Comparison of ENCODE assay signal across 17 mouse cellular contexts in the genomic region with DNA sequence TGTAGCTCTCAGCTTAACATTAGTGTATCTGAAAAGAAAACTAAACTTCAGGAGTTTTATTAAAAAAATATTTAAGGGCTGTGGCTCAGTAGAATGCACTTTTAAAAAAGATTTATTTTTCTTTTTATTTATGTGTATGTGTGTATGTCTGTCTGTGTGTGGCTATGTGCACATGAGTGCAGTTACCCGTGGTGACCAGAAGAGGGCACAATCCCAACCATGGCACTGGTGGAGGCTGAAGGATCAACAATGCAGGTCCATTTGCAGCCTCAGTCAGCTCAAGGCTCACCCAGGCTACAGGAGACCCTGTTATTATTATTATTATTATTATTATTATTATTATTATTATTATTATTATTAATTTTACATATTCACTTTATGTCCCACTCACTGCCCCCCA.
DNase-seq lines count a peak whose midpoint lies in the region; ATAC-seq and TF ChIP-seq lines count a peak whose summit lies in the region.
"Had no signal": no experiment of that assay in that cellular context is flagged by ENCODE, and none has a peak within 500 bp of the region (broad histone marks: within the 10 kb centered on the region; RNA-seq: fewer than 3 reads in every experiment).

No protein-coding gene starts in this region.

- no peak overlapping the region for H3K4me3 ChIP-seq in intestine, postnatal 0 days (ENCODE audit: low read depth, low read length)
- H3K4me3 ChIP-seq in intestine, embryonic 15.5 days (replicated peaks), result no peak overlapping the region
- H3K4me3 ChIP-seq in lung, adult 2 months (replicated peaks; ENCODE audit: extremely low read depth, low read depth, low read length), result no peak overlapping the region
- H3K4me3 ChIP-seq: embryonic facial prominence, embryonic 13.5 days; heart, embryonic 12.5 days; kidney, embryonic 15.5 days; lung, embryonic 15.5 days; midbrain, embryonic 15.5 days had no signal

- POLR2A ChIA-PET in Patski (lab: Charles Lee), result no interaction called here

- no peaks in the 10 kb centered on the region for H3K36me3 ChIP-seq in intestine, postnatal 0 days (ENCODE audit: control insufficient read depth, insufficient read depth)
- H3K36me3 ChIP-seq in intestine, embryonic 15.5 days, result no peaks in the 10 kb centered on the region
- H3K36me3 ChIP-seq: embryonic facial prominence, embryonic 13.5 days; heart, embryonic 12.5 days; kidney, embryonic 15.5 days; lung, embryonic 15.5 days; midbrain, embryonic 15.5 days had no signal

- DNase-seq in lung, adult 2 months, result no peak
- DNase-seq in lung, postnatal 36 days, result no peak
- no peak for DNase-seq in Patski (ENCODE audit: low read depth, low spot score)
- peak; percentile 6 for DNase-seq in induced T-regulatory cell, adult 2 months (ENCODE audit: low read depth)
- no peak for DNase-seq in heart, adult 18-20 months
- DNase-seq: adrenal gland, postnatal 25 days; cerebellum, adult 9-10 months; gastrocnemius, postnatal 10 days; thymus, postnatal 14 days had no signal

- no peak overlapping the region for H3K9ac ChIP-seq in intestine, postnatal 0 days (ENCODE audit: low read depth, low read length)
- no peak overlapping the region for H3K9ac ChIP-seq in intestine, embryonic 15.5 days
- H3K9ac ChIP-seq: embryonic facial prominence, embryonic 13.5 days; heart, embryonic 12.5 days; kidney, embryonic 15.5 days; lung, embryonic 15.5 days; midbrain, embryonic 15.5 days had no signal

- H3K27ac ChIP-seq in intestine, postnatal 0 days (ENCODE audit: low read depth, low read length), result no peak overlapping the region
- H3K27ac ChIP-seq in intestine, embryonic 15.5 days, result no peak overlapping the region
- H3K27ac ChIP-seq: embryonic facial prominence, embryonic 13.5 days; kidney, embryonic 15.5 days; lung, embryonic 15.5 days; midbrain, embryonic 15.5 days had no signal

- in situ Hi-C loops in Patski (cut with MboI; ENCODE audit: low pct_unique_long_range_greater_than_20kb), result no loop called here

- ATAC-seq in intestine, postnatal 0 days, result no peak
- no peak for ATAC-seq in intestine, embryonic 15.5 days
- no peak for ATAC-seq in Patski
- ATAC-seq: hindbrain, embryonic 16.5 days; midbrain, embryonic 15.5 days had no signal

- no peaks in the 10 kb centered on the region for H3K27me3 ChIP-seq in intestine, postnatal 0 days (replicated peaks; ENCODE audit: control insufficient read depth, insufficient read depth, low read length)
- no peaks in the 10 kb centered on the region for H3K27me3 ChIP-seq in intestine, embryonic 15.5 days (replicated peaks)
- no peaks in the 10 kb centered on the region for H3K27me3 ChIP-seq in Patski
- H3K27me3 ChIP-seq: embryonic facial prominence, embryonic 13.5 days; heart, embryonic 12.5 days; kidney, embryonic 15.5 days; lung, embryonic 15.5 days; midbrain, embryonic 15.5 days had no signal

- TF ChIP-seq POLR2A in lung, adult 2 months (IDR thresholded peaks at IDR 0.05; ENCODE audit: borderline replicate concordance, extremely low read depth, low read depth, low read length), result no peak

- TF ChIP-seq CTCF in intestine, postnatal 0 days (IDR thresholded peaks at IDR 0.05; ENCODE audit: low read depth), result peak; percentile 38
- TF ChIP-seq CTCF in lung, adult 2 months (IDR thresholded peaks at IDR 0.05; ENCODE audit: insufficient read depth, low read length), result 0 out of 2 replicates have a peak, but pooled peaks have one; percentile 8
- TF ChIP-seq CTCF in Patski (IDR thresholded peaks at IDR 0.05), result peak; percentile 31

- CTCF ChIA-PET in Patski (lab: Charles Lee), result interaction anchor here (1.4 to 1.6 kb wide), 2 partner anchors 130 to 168 kb away, joined by 3 read pairs; no protein-coding TSS in a partner anchor

- 97% methylated on average over 1 of the region's 1 CpGs for WGBS in intestine, postnatal 0 days
- WGBS in intestine, embryonic 15.5 days, result 95% methylated on average over 1 of the region's 1 CpGs
- 98% methylated on average over 1 of the region's 1 CpGs for WGBS in lung, adult 2 months

- H3K9me3 ChIP-seq in intestine, postnatal 0 days (ENCODE audit: control insufficient read depth), result no peaks in the 10 kb centered on the region
- H3K9me3 ChIP-seq in intestine, embryonic 15.5 days, result no peaks in the 10 kb centered on the region
- H3K9me3 ChIP-seq: embryonic facial prominence, embryonic 13.5 days; heart, embryonic 12.5 days; lung, embryonic 15.5 days; midbrain, embryonic 15.5 days had no signal

- no peak overlapping the region for H3K4me2 ChIP-seq in intestine, postnatal 0 days (replicated peaks; ENCODE audit: low read depth)
- H3K4me2 ChIP-seq in intestine, embryonic 15.5 days (replicated peaks), result no peak overlapping the region
- H3K4me2 ChIP-seq: embryonic facial prominence, embryonic 13.5 days; heart, embryonic 12.5 days; kidney, embryonic 15.5 days; lung, embryonic 15.5 days; midbrain, embryonic 15.5 days had no signal

- H3K4me1 ChIP-seq in intestine, postnatal 0 days (replicated peaks; ENCODE audit: control insufficient read depth, insufficient read depth, low read length), result no peaks in the 10 kb centered on the region
- H3K4me1 ChIP-seq in intestine, embryonic 15.5 days (replicated peaks), result no peaks in the 10 kb centered on the region
- H3K4me1 ChIP-seq in lung, adult 2 months (ENCODE audit: control insufficient read depth, insufficient read depth, low read length), result no peaks in the 10 kb centered on the region
- H3K4me1 ChIP-seq: embryonic facial prominence, embryonic 13.5 days; lung, embryonic 15.5 days; midbrain, embryonic 15.5 days had no signal
